Mouse (Mus musculus) ES-Bruce4 (cell line): ENCODE data around the gene Gm49416.

Experiments used
- CTCF ChIP-seq: IDR thresholded peaks from one replicate; pipeline ENCODE4 v1.8.1; 2011; ENCODE audit warnings: low read depth, low read length
- EP300 ChIP-seq: IDR thresholded peaks from 2 replicates; pipeline ENCODE4 v1.6.1; 2011; ENCODE audit warnings: low read depth, low read length; ENCODE audit not compliant: insufficient read depth
- POLR2A ChIP-seq: IDR thresholded peaks from one replicate; pipeline ENCODE4 v1.8.1; 2011; ENCODE audit warnings: low read length; ENCODE audit not compliant: insufficient read depth

- TF ChIP-seq POLR2A (no peak), CTCF (no peak), EP300 (no peak)
Measured at GRCm38 (mm10) chr19:8914212-8914611, 25.5 kb downstream of the Gm49416 start.
